Mouse (Mus musculus) ovary, postnatal 14 days (tissue): Measurements from ENCODE around the gene Cib4.

Experiments used
- DNase-seq: peaks from one replicate; pipeline ENCODE4 v3.0.0; 2022; ENCODE audit warnings: low spot score

The Cib4 gene

GRCm38 (mm10) chr5:30518108-30518507 is 27.5 kb downstream of the Cib4 start:
- peak; percentile 25 for DNase-seq

DNA sequence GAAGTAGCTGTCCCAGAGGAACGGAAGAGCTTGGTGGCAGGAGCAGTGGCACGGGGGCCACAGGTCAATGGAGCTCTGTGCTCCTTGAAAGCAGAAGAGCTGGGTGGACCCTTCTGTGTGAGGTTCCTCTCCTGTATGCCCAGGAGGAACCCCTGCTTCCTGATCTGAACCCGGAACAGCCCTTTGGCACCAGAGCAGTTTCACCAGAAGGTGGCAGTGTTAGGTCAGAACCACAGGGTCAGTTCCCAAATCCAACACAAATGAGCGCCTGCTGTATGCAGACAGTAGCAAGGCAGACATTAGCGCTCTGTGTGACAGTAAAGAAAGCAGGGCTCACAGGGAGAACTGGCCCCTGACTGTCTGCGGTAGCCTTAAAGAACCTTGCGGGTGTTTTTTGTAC is 29.3 kb downstream of the Cib4 start:
- peak; percentile 49 for DNase-seq

GRCm38 (mm10) chr5:30513111-30513510 is 32.5 kb downstream of the Cib4 start:
- DNase-seq = no peak

- no peak for DNase-seq
Observed at GRCm38 (mm10) chr5:30497299-30497698, 48.3 kb downstream of the Cib4 start.

DNA sequence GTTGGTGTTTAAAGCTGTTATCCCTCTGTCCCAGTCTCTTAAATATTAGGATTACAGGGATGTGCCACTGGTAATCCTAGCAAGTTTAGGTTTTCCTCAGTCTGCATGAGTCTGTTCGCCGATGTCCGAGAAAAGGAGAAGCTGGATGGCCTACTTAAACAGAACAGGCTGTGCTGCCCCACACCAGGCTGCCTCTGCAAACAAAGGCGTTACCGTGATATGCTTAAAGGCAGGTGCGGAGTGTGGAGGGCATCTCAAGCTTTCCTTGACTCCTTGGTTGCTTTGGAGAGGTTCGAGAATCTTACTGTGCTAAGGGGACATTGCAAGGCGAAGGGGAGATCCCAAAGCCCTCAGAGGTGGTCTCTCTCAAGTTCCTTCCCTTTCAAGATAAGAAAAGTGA is 48.8 kb downstream of the Cib4 start:
- no peak for DNase-seq

- no peak for DNase-seq
Observed at GRCm38 (mm10) chr5:30495288-30495687, 50.3 kb downstream of the Cib4 start.

- DNase-seq = no peak
Observed at GRCm38 (mm10) chr5:30494606-30495005, 51.0 kb downstream of the Cib4 start.

DNA sequence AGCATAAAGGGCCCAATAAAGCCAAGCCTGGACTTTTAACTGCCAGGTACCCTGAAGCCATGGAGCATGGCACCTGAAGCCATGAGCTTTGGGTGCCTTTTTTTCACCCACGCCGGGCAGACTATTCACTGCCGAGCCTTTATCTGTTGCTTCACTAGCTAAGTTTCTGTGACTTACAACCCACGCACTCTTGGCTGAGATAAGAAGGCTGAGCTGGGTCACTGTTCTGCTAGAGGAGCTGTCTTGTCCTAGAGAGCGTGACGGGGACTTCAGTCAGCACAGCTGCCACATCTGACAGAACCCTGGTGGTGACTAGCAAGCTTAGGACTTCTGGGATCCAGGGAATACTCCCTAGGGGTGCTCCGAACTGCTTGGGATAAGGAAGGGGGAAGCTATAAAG is 51.9 kb downstream of the Cib4 start:
- DNase-seq = no peak

GRCm38 (mm10) chr5:30490845-30491244 is 54.8 kb downstream of the Cib4 start:
- DNase-seq = no peak

DNA sequence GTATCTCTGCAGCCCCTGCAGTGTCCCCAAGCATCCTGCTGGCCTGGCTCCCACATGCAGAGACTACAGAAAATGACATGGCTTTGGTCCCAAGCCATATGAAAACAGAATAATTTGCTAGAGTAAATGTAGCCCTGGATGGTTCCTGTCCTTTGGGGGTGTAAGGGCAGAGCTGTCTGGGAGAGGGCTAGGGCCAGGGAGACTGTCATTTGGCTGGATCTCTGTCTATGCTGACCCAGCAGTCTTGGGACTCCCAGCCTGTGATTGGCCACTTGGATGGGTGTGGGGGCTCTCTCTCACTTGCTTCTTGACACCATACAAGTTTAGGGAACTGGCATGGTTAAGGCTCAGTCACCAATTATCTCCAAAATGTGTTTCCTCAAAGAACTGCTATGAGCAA is 55.4 kb downstream of the Cib4 start:
- no peak for DNase-seq

- DNase-seq = no peak
Observed at GRCm38 (mm10) chr5:30485136-30485535, 60.5 kb downstream of the Cib4 start.

GRCm38 (mm10) chr5:30484591-30484990 is 61.0 kb downstream of the Cib4 start:
- no peak for DNase-seq

GRCm38 (mm10) chr5:30483533-30483932 is 62.1 kb downstream of the Cib4 start:
- DNase-seq = no peak

DNA sequence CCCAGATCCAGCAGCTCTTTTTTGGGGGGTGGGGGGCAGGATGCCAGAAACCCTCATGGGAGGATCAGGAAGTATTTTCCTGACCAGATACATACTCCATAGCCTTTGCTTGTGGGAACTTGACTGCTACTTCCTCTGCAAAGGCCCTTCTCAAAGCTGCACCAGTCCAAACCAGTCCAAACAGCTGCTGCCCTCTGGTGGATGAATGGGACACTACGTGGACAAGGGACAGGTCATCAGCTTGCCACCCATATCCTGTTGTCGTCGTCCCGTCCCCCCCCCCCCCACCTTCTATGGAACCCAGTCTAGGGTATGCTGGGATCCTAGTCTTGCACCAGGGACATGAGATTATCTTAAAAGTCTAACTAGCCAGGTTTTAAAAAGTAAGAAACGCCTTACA is 63.3 kb downstream of the Cib4 start:
- DNase-seq = peak; percentile 68

DNA sequence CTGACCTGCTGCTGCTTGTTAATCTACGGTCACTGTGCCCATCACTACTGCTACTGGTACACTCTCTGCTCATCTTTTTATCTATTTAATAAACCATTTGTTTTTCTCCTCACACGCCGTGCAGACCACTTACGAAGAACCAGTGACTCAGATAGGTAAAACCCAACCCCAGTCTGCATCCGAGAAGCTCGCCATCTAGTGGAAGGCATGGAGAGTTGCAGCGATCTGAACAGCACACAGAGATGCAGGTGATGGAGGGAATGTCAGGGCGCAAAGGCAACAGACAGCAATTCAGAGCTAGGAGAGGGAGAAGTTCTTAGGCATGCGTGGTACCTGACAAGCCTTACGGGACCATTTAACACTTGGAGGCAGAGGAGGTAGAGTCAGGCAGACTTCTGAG is 69.1 kb downstream of the Cib4 start:
- DNase-seq = peak; percentile 29

DNA sequence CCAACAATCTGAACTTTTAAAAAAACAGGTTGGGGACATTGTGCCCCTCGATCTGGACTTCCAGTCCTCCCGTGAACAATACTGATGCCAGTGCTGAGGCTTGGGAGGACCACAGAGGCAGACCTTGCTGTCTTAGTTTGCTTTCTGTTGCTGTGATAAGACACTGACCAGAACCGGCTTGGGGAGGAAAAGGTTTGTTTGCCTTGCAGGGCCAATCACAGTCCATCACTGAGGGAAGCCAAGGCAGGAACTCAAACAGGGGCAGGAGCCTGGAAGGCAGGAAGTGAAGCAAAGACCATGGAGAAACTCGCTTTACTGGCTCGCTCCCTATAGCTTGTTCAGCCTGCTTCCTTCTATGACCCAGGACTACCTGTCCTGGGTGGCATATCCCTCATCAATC is 73.5 kb downstream of the Cib4 start:
- no peak for DNase-seq

- DNase-seq = no peak
Observed at GRCm38 (mm10) chr5:30470454-30470853, 75.2 kb downstream of the Cib4 start.

- no peak for DNase-seq
Observed at GRCm38 (mm10) chr5:30466315-30466714, 79.3 kb downstream of the Cib4 start.

GRCm38 (mm10) chr5:30465861-30466260 is 79.8 kb downstream of the Cib4 start, which contains the start of gene 1700001C02Rik:
Gene 1700001C02Rik, plus strand, starts transcription at chr5:30466047.
- DNase-seq = no peak

DNA sequence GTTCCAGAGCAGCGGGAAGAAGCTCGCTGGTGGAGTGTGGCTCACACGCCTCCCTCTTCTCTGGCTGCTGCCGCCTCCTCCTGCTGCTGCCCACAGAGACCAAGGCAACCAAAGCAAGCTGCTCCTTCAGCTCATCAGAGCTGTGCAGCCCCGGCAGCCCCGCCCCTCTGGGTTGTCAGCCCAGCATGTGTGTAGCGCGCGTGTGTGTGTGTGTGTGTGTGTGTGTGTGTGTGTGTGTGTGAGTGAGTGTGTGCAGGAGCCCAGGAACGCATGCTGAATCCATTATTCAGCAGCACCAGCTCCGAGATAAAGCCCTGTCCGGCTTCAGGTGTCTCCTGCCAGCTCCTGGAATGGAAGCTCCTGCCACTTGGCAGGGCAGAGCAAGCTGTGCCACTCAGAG is 83.8 kb downstream of the Cib4 start, which contains the start of gene Otof:
TSS of gene Otof (minus strand) at position 112 of the 400 bp plus-strand sequence.
- no peak for DNase-seq

- DNase-seq = no peak
Observed at GRCm38 (mm10) chr5:30460155-30460554, 85.5 kb downstream of the Cib4 start.

DNA sequence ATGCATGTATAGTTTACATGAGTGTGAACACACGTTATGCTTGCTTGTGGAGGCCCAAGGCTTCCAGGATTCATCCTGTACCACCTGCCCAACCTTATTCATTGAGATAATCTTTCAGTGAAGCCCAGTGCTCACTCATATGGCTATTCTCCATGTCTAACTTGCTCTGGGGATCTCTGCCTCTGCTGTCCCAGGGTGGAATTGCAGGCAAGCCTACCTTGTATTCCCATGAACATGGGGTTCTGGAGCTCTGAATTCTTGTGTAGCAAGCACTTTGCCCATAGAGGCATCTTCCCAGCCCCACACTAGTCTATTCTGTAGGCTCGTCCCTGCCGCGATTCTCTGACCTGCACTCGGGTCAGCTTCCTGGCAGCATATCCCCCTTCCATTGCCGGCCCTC is 89.6 kb downstream of the Cib4 start:
- no peak for DNase-seq

DNA sequence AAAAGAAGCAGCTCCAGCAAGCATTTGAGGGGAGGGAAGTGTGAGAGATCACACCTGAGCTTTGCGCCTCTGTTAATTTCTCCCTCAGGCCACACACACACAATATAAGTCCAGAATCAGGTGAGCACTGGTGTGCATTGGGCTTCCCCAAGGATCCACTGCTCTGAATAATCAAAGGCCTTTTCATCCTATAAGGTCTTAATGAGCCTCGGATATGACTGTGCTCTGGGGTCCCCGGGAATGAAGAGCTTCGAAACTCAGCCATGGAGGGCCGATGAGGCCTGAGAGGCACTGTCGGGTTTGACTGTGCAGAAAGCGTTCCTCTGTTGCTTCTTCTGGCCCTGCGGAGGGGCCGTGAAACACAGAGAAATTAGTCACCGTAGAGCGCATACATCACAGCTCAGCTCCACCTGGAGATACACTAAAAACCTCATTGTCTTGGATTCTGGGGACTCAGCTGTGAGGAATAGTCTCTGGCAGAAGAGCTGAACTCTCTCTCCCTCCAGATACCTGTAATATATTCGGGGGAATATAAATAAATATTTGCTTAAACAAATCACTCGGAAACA is 101.2 kb downstream of the Cib4 start:
- no peak for DNase-seq

DNA sequence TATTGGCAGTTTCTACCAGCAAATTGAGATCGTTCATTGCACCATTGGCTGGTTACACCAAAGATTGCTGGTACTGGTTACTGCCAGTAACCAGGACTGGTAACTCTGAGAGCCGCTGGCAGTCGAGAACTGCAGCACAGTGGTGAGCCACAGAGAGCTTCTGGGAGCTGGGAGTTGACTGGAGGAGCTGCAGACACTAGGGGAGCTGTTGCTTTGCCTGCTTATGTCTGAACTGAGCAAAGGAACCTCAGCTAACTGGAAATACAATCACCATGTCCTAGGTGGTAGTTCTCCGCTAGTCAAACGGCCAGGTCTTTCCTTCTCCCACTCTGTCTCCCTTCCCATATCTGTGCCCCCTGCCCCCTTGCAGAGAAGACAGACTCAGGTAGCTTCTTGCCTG is 103.4 kb downstream of the Cib4 start:
- DNase-seq = no peak
